Mouse (Mus musculus) myocyte (in vitro differentiated cells): Measurements from ENCODE around the gene Serhl. TPM values are rescaled to one million over a fixed set of nuclear protein-coding genes. Genes with fewer than 3 reads are reported as not detected.

Source experiments
- H3K27me3 ChIP-seq: one replicate; pipeline ENCODE4 v1.6.1; 2011; ENCODE audit not compliant: control insufficient read depth, insufficient read depth, insufficient read length
- H3K36me3 ChIP-seq: one replicate; pipeline ENCODE4 v1.6.1; 2011; ENCODE audit not compliant: control insufficient read depth, insufficient read depth
- H3K4me2 ChIP-seq: one replicate; pipeline ENCODE4 v1.6.1; 2011; ENCODE audit warnings: low read depth, control low read depth
- H3K4me3 ChIP-seq: one replicate; pipeline ENCODE4 v1.5.1; 2011; ENCODE audit warnings: mild to moderate bottlenecking, control low read depth, moderate library complexity
- H3K79me2 ChIP-seq: one replicate; pipeline ENCODE4 v1.6.1; 2011; ENCODE audit not compliant: control insufficient read depth, insufficient read depth
- H3ac ChIP-seq: one replicate; pipeline ENCODE4 v1.6.1; 2011; ENCODE audit not compliant: control insufficient read depth, insufficient read length
- CEBPB ChIP-seq: IDR thresholded peaks from 2 replicates; pipeline ENCODE4 v1.6.1; 2011; ENCODE audit warnings: mild to moderate bottlenecking, moderate library complexity; ENCODE audit not compliant: poor library complexity, insufficient read depth, severe bottlenecking
- E2F4 ChIP-seq: IDR thresholded peaks from one replicate; pipeline ENCODE4 v1.6.1; 2011; ENCODE audit warnings: mild to moderate bottlenecking, control low read depth, moderate library complexity; ENCODE audit not compliant: insufficient read depth
- MAX ChIP-seq: IDR thresholded peaks from one replicate; pipeline ENCODE4 v1.6.1; 2011; ENCODE audit warnings: low read depth, mild to moderate bottlenecking, control low read depth
- MYOD1 ChIP-seq, 3 experiments: IDR thresholded peaks; one replicate each; pipeline ENCODE4 v1.6.1; 2011; ENCODE audit warnings: control low read depth in 2 of 3, low read depth in 2 of 3, mild to moderate bottlenecking in 2 of 3, moderate library complexity in 1 of 3; ENCODE audit not compliant: insufficient read length in 2 of 3, control insufficient read depth in 1 of 3
- MYOG ChIP-seq, 3 experiments: IDR thresholded peaks; one replicate each; pipeline ENCODE4 v1.6.1; 2011; ENCODE audit warnings: control low read depth in 2 of 3, low read depth in 2 of 3, mild to moderate bottlenecking in 2 of 3; ENCODE audit not compliant: insufficient read length in 2 of 3, control insufficient read depth in 1 of 3, insufficient read depth in 1 of 3
- POLR2A ChIP-seq: IDR thresholded peaks from one replicate; pipeline ENCODE4 v1.6.1; 2011; ENCODE audit warnings: low read depth, mild to moderate bottlenecking, control low read depth, moderate library complexity; ENCODE audit not compliant: insufficient read length
- POLR2AphosphoS2 ChIP-seq: IDR thresholded peaks from one replicate; pipeline ENCODE4 v1.6.1; 2011; ENCODE audit warnings: low read depth, control low read depth; ENCODE audit not compliant: insufficient read length
- REST ChIP-seq: IDR thresholded peaks from one replicate; pipeline ENCODE4 v1.6.1; 2011; ENCODE audit warnings: mild to moderate bottlenecking, control low read depth, moderate library complexity; ENCODE audit not compliant: insufficient read depth, insufficient read length
- SRF ChIP-seq: IDR thresholded peaks from one replicate; pipeline ENCODE4 v1.6.1; 2011; ENCODE audit warnings: low read depth; ENCODE audit not compliant: control insufficient read depth, insufficient read length
- TCF12 ChIP-seq: IDR thresholded peaks from one replicate; pipeline ENCODE4 v1.6.1; 2011; ENCODE audit warnings: mild to moderate bottlenecking, control low read depth; ENCODE audit not compliant: poor library complexity, insufficient read depth, severe bottlenecking
- TCF3 ChIP-seq: IDR thresholded peaks from one replicate; pipeline ENCODE4 v1.6.1; 2011; ENCODE audit warnings: low read depth, control low read depth; ENCODE audit not compliant: insufficient read length
- USF1 ChIP-seq: IDR thresholded peaks from one replicate; pipeline ENCODE4 v1.6.1; 2011; ENCODE audit warnings: low read depth, mild to moderate bottlenecking, control low read depth, moderate library complexity
- polyA plus RNA-seq: library from polyadenylated mRNA; unstranded; fragments of >200 nt; fragmentation: generic; extraction: Trizol; gene quantifications from one replicate; pipeline ENCODE4 v1.2.1, GENCODE M21; 2012; ENCODE audit warnings: missing spikeins

Gene Serhl
- polyA plus RNA-seq, 1 experiment, result 33.7 TPM

GRCm38 (mm10) chr15:83150694-83151093 lies 61.4 kb downstream of the Serhl start:
- no peak overlapping the region for H3K4me2 ChIP-seq
- no peak overlapping the region for H3ac ChIP-seq

DNA sequence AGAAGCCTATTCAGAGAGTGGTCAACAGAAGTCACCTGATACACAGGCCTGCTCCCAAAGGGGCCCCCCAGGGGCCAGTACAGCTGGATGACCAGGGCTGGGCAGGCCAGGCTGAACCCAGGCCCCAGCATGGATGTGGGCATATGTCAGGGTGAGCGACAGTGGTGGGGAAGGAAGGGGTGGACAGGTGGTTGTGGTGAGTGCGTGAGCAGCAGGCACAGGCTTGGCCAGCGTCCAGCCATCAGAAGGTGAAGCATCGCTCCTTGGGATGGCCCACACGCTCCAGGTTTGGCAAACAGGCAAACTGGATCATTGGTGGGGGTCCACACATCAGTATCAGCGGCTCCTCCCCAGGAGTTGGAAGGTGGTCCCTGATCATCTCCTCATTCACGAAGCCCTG lies 65.0 kb downstream of the Serhl start:
- peaks cover 36% of the 10 kb centered on the region for H3K36me3 ChIP-seq
- no peaks in the 10 kb centered on the region for H3K79me2 ChIP-seq
- TF ChIP-seq MYOG (IDR thresholded peaks at IDR 0.05; ENCODE audit: control insufficient read depth in 1 of 3, insufficient read depth in 1 of 3, insufficient read length in 2 of 3, low read depth in 2 of 3) (peak in 2 of 3 experiments; percentile 73), POLR2A (peak; percentile 38), CEBPB (no peak), MYOD1 (IDR thresholded peaks at IDR 0.05; ENCODE audit: control insufficient read depth in 1 of 3, insufficient read length in 2 of 3, low read depth in 2 of 3) (peak in 2 of 3 experiments; percentile 67 to 77), POLR2AphosphoS2 (peak; percentile 62), REST (no peak), USF1 (no peak)
- no peak overlapping the region for H3K4me3 ChIP-seq
- H3K4me2 ChIP-seq, result no peak overlapping the region
- no peak overlapping the region for H3ac ChIP-seq
- H3K27me3 ChIP-seq, result no peaks in the 10 kb centered on the region

More at GRCm38 (mm10) chr15:83150694-83151093, 61.4 kb downstream of the Serhl start:
- TF ChIP-seq SRF, result peak; percentile 13
- TF ChIP-seq E2F4, result no peak
- TF ChIP-seq USF1, result no peak
- no peaks in the 10 kb centered on the region for H3K27me3 ChIP-seq
- peaks cover 31% of the 10 kb centered on the region for H3K79me2 ChIP-seq
- H3K4me3 ChIP-seq, result no peak overlapping the region
- peaks cover 32% of the 10 kb centered on the region for H3K36me3 ChIP-seq

DNA sequence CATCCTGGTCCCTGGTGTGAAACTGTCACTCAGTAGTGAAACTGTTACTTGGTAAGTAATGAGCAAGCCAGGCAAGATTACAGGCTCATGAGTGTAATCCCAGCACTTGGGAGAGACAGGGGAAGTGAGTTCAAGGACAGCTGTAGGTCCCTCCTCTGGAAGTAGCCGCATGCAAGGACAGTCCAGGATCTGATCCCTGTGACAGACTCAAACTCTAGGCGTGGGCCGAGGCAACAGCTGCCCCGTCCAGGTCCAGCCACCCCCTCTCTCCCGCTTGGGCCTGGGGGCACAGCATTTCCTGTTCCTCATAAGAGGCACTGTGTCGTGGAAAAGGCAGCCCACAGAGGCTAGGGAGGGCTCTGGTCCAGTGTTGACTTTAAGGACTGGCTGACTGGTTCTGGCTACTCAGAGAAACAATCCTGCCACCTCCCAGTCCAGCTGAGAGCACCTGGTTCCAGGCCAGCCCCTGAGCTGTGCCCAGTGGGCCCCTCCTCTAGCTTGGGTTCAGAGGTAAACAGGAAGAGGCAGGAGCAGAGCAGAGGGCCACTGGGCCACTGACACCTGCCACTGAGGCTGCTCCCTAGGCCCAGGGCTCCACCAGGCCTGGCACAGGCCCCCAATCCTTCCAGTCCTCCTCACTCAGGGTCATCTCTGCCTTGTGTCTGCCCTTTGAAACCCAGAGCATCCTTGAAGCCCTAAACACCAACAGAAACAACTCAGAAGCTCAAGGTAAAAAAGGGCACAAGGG lies 66.5 kb downstream of the Serhl start:
- Histone ChIP-seq H3K4me2 (peak overlapping the region; percentile 19), H3ac (no peak overlapping the region), H3K36me3 (peaks cover 46% of the 10 kb centered on the region), H3K79me2 (no peaks in the 10 kb centered on the region), H3K4me3 (no peak overlapping the region), H3K27me3 (no peaks in the 10 kb centered on the region)
- TF ChIP-seq TCF3, result no peak
- TF ChIP-seq CEBPB, result no peak
- TF ChIP-seq MAX, result no peak
- TF ChIP-seq POLR2A, result peak; percentile 5
- no peak for TF ChIP-seq TCF12
- no peak for TF ChIP-seq USF1
- TF ChIP-seq E2F4, result no peak
- TF ChIP-seq SRF, result no peak
- TF ChIP-seq MYOG (IDR thresholded peaks at IDR 0.05; ENCODE audit: control insufficient read depth in 1 of 3, insufficient read depth in 1 of 3, insufficient read length in 2 of 3, low read depth in 2 of 3), result peak; percentile 47 to 92 (median 71)
- no peak for TF ChIP-seq REST
- peak in 2 of 3 experiments; percentile 68 to 95 for TF ChIP-seq MYOD1 (IDR thresholded peaks at IDR 0.05; ENCODE audit: control insufficient read depth in 1 of 3, insufficient read length in 2 of 3, low read depth in 2 of 3)
- TF ChIP-seq POLR2AphosphoS2, result no peak

GRCm38 (mm10) chr15:83156929-83157666 lies 67.8 kb downstream of the Serhl start:
- Histone ChIP-seq H3K36me3 (peaks cover 46% of the 10 kb centered on the region), H3ac (no peak overlapping the region), H3K4me2 (peak overlapping the region; percentile 60), H3K4me3 (no peak overlapping the region), H3K79me2 (no peaks in the 10 kb centered on the region), H3K27me3 (no peaks in the 10 kb centered on the region)
- peak; percentile 96 for TF ChIP-seq MAX
- TF ChIP-seq POLR2AphosphoS2, result peak; percentile 54
- TF ChIP-seq USF1, result no peak
- TF ChIP-seq SRF, result peak; percentile 65
- TF ChIP-seq MYOG (IDR thresholded peaks at IDR 0.05; ENCODE audit: control insufficient read depth in 1 of 3, insufficient read depth in 1 of 3, insufficient read length in 2 of 3, low read depth in 2 of 3), result peak in 1 of 3 experiments; percentile 62
- peak; percentile 76; the same call in 1 of the 2 replicates for TF ChIP-seq CEBPB
- peak in 2 of 3 experiments; percentile 11 to 52 for TF ChIP-seq MYOD1 (IDR thresholded peaks at IDR 0.05; ENCODE audit: control insufficient read depth in 1 of 3, insufficient read length in 2 of 3, low read depth in 2 of 3)
- TF ChIP-seq TCF3, result no peak
- TF ChIP-seq REST, result no peak
- TF ChIP-seq POLR2A, result peak; percentile 59

GRCm38 (mm10) chr15:83157667-83158064 lies 68.4 kb downstream of the Serhl start:
- Histone ChIP-seq H3K4me3 (no peak overlapping the region), H3K79me2 (no peaks in the 10 kb centered on the region), H3K4me2 (peak overlapping the region; percentile 60), H3K27me3 (no peaks in the 10 kb centered on the region), H3ac (no peak overlapping the region), H3K36me3 (peaks cover 46% of the 10 kb centered on the region)
- TF ChIP-seq POLR2A (peak; percentile 4), MYOD1 (IDR thresholded peaks at IDR 0.05; ENCODE audit: control insufficient read depth in 1 of 3, insufficient read length in 2 of 3, low read depth in 2 of 3) (no peak)
